Mouse (Mus musculus): ENCODE data around the gene Tsku. TPM values are rescaled to one million over a fixed set of nuclear protein-coding genes. Genes with fewer than 3 reads are reported as not detected.

The Tsku gene
- polyA plus RNA-seq, 1 experiment from 2014 or later: 12.7 TPM

DNA sequence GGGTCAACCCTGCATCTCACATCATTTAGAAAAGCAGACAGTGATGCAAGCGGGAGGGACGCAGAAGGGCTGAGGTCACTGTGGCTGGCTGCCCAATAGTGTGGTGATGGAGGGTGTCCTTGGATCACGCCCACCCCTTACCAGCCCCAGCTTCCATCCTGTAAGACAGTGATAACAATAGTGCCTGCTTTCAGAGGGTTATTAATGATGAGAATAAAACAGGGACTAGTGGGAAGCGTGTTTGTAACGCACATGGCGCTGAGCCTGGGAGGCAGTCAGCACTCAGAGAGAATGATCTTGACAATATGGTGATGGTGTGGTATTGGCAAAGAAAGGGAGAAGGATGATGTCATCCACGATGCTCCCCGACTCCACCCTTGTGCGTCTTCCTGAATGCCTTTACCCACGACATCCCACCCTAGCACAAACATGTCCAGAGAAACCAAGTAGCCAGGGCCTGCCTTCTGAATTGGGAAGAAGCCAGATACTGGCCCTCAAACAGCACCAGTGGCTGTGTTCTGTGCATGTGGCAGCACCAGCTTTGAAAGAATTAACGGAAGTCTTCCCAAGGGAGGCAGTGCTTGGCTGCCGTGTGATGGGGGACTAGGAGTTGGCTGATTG, 27.9 kb upstream of the Tsku start:
- Histone ChIP-seq H3K4me3 (ENCODE audit: low read length) (no peak overlapping the region), H3K9ac (ENCODE audit: low read depth, low read length) (no peak overlapping the region)
- WGBS: 80% methylated on average over 12 of the region's 12 CpGs

DNA sequence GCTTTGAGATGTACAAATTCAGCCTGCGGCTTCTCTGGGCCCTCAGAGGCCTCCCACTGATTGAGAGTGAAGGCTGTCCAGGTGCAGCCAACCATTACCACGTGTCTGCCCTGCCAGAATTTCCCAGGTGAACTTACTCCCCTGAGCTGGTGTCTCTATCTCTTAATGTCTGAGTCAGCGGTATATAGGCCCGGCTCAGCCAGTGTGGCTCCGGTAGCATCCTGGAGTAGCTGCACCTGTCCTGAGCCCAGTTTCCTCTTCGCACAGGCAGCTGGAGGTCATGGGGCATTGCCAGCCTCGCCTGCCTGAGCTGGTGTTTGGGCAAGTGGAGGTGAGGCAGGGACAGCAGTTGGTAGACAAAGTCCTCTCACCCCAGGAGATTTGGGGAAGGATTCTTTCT, 26.1 kb upstream of the Tsku start:
- Histone ChIP-seq H3K4me2 (replicated peaks; ENCODE audit: low read depth, low read length) (no peak overlapping the region), H3K4me1 (ENCODE audit: control insufficient read depth, insufficient read depth, low read length) (peaks cover 3% of the 10 kb centered on the region; the same call in 1 of the 2 replicates), H3K9me3 (ENCODE audit: control insufficient read depth, low read length) (no peaks in the 10 kb centered on the region), H3K9ac (ENCODE audit: low read depth, low read length) (no peak overlapping the region), H3K4me3 (ENCODE audit: low read length) (no peak overlapping the region), H3K27ac (ENCODE audit: low read depth, low read length) (no peak overlapping the region), H3K36me3 (ENCODE audit: control insufficient read depth, insufficient read depth, low read length) (no peaks in the 10 kb centered on the region), H3K27me3 (ENCODE audit: control insufficient read depth, insufficient read depth, low read length) (no peaks in the 10 kb centered on the region)
- WGBS: 62% methylated on average over 7 of the region's 7 CpGs
- ATAC-seq (ENCODE audit: low FRiP score, low TSS enrichment): no peak

More for the DNA sequence above, 27.9 kb upstream of the Tsku start:
- Histone ChIP-seq H3K4me2 (replicated peaks; ENCODE audit: low read depth, low read length) (no peak overlapping the region), H3K9me3 (ENCODE audit: control insufficient read depth, low read length) (no peaks in the 10 kb centered on the region), H3K36me3 (ENCODE audit: control insufficient read depth, insufficient read depth, low read length) (no peaks in the 10 kb centered on the region), H3K4me1 (ENCODE audit: control insufficient read depth, insufficient read depth, low read length) (no peaks in the 10 kb centered on the region), H3K27me3 (ENCODE audit: control insufficient read depth, insufficient read depth, low read length) (no peaks in the 10 kb centered on the region), H3K27ac (ENCODE audit: low read depth, low read length) (no peak overlapping the region)
- ATAC-seq (ENCODE audit: low FRiP score, low TSS enrichment): no peak

DNA sequence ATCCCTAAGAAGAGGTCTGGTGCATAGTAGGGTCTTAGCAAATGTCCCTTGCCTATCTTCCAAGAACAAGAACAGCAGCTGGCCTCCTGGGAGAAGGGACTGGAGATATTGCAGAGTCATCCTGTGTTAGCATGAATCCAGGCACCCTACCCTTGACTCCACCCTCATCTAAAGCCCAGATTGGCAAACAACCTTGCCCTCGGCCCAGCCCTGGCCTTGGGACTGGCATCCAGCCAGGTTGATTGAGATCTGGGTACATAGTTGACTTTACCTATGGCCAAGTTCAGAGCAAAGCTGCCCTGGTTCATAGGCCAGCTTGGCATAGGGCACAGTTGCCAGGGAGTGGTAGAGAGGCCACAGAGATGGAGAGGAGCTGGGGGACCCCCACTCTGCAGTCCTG, 24.0 kb upstream of the Tsku start:
- Histone ChIP-seq H3K9ac (ENCODE audit: low read depth, low read length) (no peak overlapping the region), H3K4me1 (ENCODE audit: control insufficient read depth, insufficient read depth, low read length) (peaks cover 3% of the 10 kb centered on the region; the same call in 1 of the 2 replicates), H3K9me3 (ENCODE audit: control insufficient read depth, low read length) (no peaks in the 10 kb centered on the region), H3K27ac (ENCODE audit: low read depth, low read length) (no peak overlapping the region), H3K36me3 (ENCODE audit: control insufficient read depth, insufficient read depth, low read length) (no peaks in the 10 kb centered on the region), H3K4me2 (replicated peaks; ENCODE audit: low read depth, low read length) (no peak overlapping the region), H3K4me3 (ENCODE audit: low read length) (no peak overlapping the region), H3K27me3 (ENCODE audit: control insufficient read depth, insufficient read depth, low read length) (no peaks in the 10 kb centered on the region)
- WGBS: 87% methylated on average over 1 of the region's 1 CpGs
- no peak for ATAC-seq (ENCODE audit: low FRiP score, low TSS enrichment)

DNA sequence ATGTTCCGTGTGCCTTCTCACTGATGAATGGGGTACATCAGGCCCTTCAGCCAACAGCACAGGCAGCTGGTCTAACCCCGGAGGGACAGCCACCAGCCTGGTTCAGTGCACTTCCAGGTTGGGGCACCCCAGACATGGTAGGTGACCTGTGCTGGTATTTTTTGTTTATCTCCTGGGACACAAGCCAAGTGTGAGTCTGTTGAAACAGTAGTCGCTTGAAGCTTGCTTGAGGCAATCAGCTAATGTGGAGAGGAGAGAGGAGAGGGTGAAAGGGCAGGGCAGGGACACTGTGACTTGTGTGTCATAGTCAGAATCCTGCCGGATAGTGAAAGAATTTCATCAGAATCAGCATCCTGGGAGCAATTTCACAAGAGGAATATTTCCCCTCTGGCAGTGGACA, 22.2 kb upstream of the Tsku start:
- Histone ChIP-seq H3K4me3 (ENCODE audit: low read length) (no peak overlapping the region), H3K9me3 (ENCODE audit: control insufficient read depth, low read length) (no peaks in the 10 kb centered on the region)

DNA sequence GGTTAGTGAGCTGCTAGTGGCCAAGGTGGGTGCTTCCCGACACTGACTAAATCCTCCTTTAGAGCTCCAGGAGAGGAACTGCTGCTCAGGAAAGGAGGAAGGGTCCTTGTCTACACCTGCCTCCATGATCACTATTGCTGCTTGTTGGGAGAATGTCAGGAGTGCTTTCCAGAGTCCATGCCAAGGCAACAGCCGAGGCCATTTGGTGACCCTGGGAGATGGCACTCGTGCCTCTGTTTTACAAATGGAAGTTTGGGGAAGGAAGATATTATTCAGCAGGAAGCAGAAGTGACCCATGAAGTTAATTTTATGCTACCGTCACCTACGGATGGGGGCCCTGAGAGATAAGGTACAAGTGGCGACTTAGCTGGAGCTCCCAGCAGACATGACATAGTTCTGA, 21.7 kb upstream of the Tsku start:
- Histone ChIP-seq H3K27ac (ENCODE audit: low read depth, low read length) (no peak overlapping the region), H3K9ac (ENCODE audit: low read depth, low read length) (no peak overlapping the region), H3K9me3 (ENCODE audit: control insufficient read depth, low read length) (no peaks in the 10 kb centered on the region), H3K4me1 (ENCODE audit: control insufficient read depth, insufficient read depth, low read length) (peaks cover 3% of the 10 kb centered on the region; the same call in 1 of the 2 replicates), H3K4me2 (replicated peaks; ENCODE audit: low read depth, low read length) (no peak overlapping the region), H3K27me3 (ENCODE audit: control insufficient read depth, insufficient read depth, low read length) (no peaks in the 10 kb centered on the region), H3K36me3 (ENCODE audit: control insufficient read depth, insufficient read depth, low read length) (no peaks in the 10 kb centered on the region), H3K4me3 (ENCODE audit: low read length) (no peak overlapping the region)
- ATAC-seq (ENCODE audit: low FRiP score, low TSS enrichment): no peak
- 76% methylated on average over 6 of the region's 6 CpGs for WGBS

More for the DNA sequence above, 22.2 kb upstream of the Tsku start:
- Histone ChIP-seq H3K4me2 (replicated peaks; ENCODE audit: low read depth, low read length) (no peak overlapping the region), H3K27me3 (ENCODE audit: control insufficient read depth, insufficient read depth, low read length) (no peaks in the 10 kb centered on the region), H3K27ac (ENCODE audit: low read depth, low read length) (no peak overlapping the region), H3K4me1 (ENCODE audit: control insufficient read depth, insufficient read depth, low read length) (peaks cover 3% of the 10 kb centered on the region; the same call in 1 of the 2 replicates), H3K9ac (ENCODE audit: low read depth, low read length) (no peak overlapping the region), H3K36me3 (ENCODE audit: control insufficient read depth, insufficient read depth, low read length) (no peaks in the 10 kb centered on the region)
- WGBS: 40% methylated on average over 4 of the region's 4 CpGs
- ATAC-seq (ENCODE audit: low FRiP score, low TSS enrichment): no peak

DNA sequence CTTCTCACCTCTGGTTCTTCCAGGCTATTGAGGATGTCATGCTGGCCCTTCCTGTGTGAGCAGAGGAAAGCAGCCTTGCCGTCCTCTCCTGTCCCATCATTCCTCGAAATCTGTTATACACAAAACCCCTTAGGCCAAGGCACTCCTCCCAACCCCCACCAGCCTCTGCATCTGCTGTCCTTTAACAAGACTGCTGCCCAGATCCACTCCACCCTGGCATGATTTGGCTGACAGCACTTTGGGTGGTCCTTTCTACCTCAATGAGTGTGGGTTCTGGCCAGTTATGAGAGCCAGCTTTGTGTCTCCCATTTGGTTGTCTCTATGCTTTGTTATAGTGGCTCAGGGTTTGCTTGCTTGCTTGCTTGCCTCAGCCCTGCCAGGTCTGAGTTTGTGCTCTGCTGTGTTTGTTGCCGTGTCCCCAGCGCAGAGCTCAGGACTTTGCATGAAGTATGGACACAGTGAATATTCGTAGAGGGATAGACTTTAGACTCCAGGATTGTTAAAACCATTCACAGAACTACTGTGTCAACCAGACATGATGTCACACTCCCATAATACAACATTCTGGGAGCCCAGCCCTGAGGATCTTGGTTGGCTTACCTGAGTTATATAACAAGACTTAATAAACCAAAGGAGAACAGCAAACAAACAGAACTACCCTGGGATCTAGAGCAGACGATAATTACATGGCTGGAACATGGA, 19.2 kb upstream of the Tsku start:
- Histone ChIP-seq H3K9ac (ENCODE audit: low read depth, low read length) (no peak overlapping the region), H3K9me3 (ENCODE audit: control insufficient read depth, low read length) (no peaks in the 10 kb centered on the region), H3K4me2 (replicated peaks; ENCODE audit: low read depth, low read length) (no peak overlapping the region), H3K4me3 (ENCODE audit: low read length) (no peak overlapping the region), H3K27ac (ENCODE audit: low read depth, low read length) (no peak overlapping the region), H3K36me3 (ENCODE audit: control insufficient read depth, insufficient read depth, low read length) (no peaks in the 10 kb centered on the region), H3K27me3 (ENCODE audit: control insufficient read depth, insufficient read depth, low read length) (no peaks in the 10 kb centered on the region), H3K4me1 (ENCODE audit: control insufficient read depth, insufficient read depth, low read length) (peaks cover 3% of the 10 kb centered on the region; the same call in 1 of the 2 replicates)
- WGBS: 69% methylated on average over 6 of the region's 6 CpGs
- no peak for ATAC-seq (ENCODE audit: low FRiP score, low TSS enrichment)

DNA sequence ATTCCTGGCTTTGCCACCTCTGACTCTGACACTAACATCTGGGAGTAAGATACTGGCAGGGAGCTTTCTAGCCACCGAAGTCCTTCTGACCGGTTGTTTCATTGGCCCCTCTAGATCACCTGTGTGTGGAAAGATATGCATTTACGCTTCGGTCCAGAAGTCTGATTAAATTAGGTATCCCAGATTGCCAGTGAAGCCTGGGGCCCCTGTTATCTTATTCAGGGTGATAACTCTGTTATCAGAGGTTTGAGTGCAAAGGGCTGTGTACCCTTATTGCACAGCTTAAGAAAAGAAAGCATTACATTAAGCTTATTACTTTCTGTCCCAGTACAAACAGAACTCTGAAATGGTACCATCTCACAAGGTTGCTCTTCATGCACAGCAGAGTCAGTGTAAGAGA, 18.1 kb upstream of the Tsku start:
- WGBS: 90% methylated on average over 4 of the region's 4 CpGs
- H3K36me3 ChIP-seq (ENCODE audit: control insufficient read depth, insufficient read depth, low read length): no peaks in the 10 kb centered on the region
- no peaks in the 10 kb centered on the region for H3K9me3 ChIP-seq (ENCODE audit: control insufficient read depth, low read length)
- H3K9ac ChIP-seq (ENCODE audit: low read depth, low read length): no peak overlapping the region
- H3K27ac ChIP-seq (ENCODE audit: low read depth, low read length): no peak overlapping the region
- H3K4me3 ChIP-seq (ENCODE audit: low read length): no peak overlapping the region
- no peaks in the 10 kb centered on the region for H3K27me3 ChIP-seq (ENCODE audit: control insufficient read depth, insufficient read depth, low read length)
- no peak for ATAC-seq (ENCODE audit: low FRiP score, low TSS enrichment)
- peaks cover 3% of the 10 kb centered on the region; the same call in 1 of the 2 replicates for H3K4me1 ChIP-seq (ENCODE audit: control insufficient read depth, insufficient read depth, low read length)
- H3K4me2 ChIP-seq (replicated peaks; ENCODE audit: low read depth, low read length): no peak overlapping the region

DNA sequence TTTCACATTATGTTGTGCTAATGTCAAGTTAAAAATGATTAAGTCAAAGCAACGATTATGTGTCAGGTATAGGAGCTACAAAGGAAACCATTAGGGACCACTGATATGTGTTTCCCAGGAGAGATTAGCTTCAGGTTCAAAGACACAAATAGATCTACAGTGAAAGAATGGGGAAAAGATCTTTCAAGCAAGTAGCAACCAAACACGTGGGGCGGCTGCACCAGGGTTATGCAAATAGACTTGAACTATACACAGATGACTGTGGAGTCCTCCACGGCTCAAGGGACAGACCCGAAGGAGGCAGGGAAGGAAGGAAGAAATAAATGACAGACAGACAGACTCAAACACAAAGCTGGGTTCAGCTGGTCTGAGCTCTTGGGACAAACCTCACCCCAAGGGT, 16.1 kb upstream of the Tsku start:
- Histone ChIP-seq H3K27me3 (ENCODE audit: control insufficient read depth, insufficient read depth, low read length) (no peaks in the 10 kb centered on the region), H3K9me3 (ENCODE audit: control insufficient read depth, low read length) (no peaks in the 10 kb centered on the region), H3K27ac (ENCODE audit: low read depth, low read length) (no peak overlapping the region), H3K4me3 (ENCODE audit: low read length) (no peak overlapping the region), H3K9ac (ENCODE audit: low read depth, low read length) (no peak overlapping the region), H3K4me2 (replicated peaks; ENCODE audit: low read depth, low read length) (no peak overlapping the region), H3K4me1 (ENCODE audit: control insufficient read depth, insufficient read depth, low read length) (no peaks in the 10 kb centered on the region), H3K36me3 (ENCODE audit: control insufficient read depth, insufficient read depth, low read length) (no peaks in the 10 kb centered on the region)
- WGBS: 45% methylated on average over 5 of the region's 5 CpGs
- ATAC-seq (ENCODE audit: low FRiP score, low TSS enrichment): no peak

DNA sequence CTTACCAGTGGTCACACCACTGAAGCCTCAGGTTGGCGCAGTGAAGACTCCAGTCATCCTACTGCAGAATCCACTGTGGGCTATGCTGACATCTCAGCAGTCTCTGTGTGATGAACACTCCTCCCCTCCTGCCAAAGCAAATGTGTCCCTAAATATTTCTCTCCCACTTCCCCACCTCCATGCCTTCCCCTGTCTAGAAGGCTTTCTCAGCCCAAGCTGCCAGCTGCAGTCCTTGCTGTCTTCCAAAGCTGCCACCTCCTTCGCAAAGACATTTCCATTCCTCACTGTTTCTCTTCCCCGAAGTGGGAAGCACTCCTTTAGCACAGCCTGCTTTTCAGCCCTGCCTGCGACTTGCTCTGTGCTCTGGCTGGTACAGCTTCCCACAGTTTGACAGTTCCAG, 10.0 kb upstream of the Tsku start:
- Histone ChIP-seq H3K27ac (ENCODE audit: low read depth, low read length) (no peak overlapping the region), H3K4me1 (ENCODE audit: control insufficient read depth, insufficient read depth, low read length) (no peaks in the 10 kb centered on the region), H3K9ac (ENCODE audit: low read depth, low read length) (no peak overlapping the region), H3K4me3 (ENCODE audit: low read length) (no peak overlapping the region), H3K9me3 (ENCODE audit: control insufficient read depth, low read length) (no peaks in the 10 kb centered on the region), H3K27me3 (ENCODE audit: control insufficient read depth, insufficient read depth, low read length) (no peaks in the 10 kb centered on the region), H3K36me3 (ENCODE audit: control insufficient read depth, insufficient read depth, low read length) (no peaks in the 10 kb centered on the region), H3K4me2 (replicated peaks; ENCODE audit: low read depth, low read length) (no peak overlapping the region)
- WGBS: 48% methylated on average over 4 of the region's 4 CpGs
- no peak for ATAC-seq (ENCODE audit: low FRiP score, low TSS enrichment)

Measured in kidney, embryonic 14.5 days (tissue).